Mouse (Mus musculus): Measurements from ENCODE around the gene Pex16.

Pex16 gene

DNA sequence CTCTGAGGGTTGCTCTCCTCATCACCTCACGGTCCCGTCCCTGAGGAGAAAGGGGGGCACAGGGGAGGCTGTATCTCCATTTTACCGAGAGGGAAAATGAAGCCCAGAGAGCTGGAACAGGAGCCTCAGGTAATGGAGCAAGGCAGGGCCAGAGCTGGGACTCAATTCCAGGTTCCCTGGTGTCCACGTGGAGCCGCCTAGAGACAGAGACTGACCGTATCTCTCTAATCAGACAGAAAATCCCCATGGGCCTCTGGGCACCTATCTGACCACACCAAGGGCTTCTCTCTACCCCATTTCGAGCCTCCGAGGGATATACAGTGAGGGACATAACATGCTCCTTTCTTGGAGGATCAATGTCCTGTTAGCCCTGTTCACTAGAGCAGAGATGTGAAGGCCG is 48.7 kb downstream of the Pex16 start:
- peak in 1 of 2 experiments; percentile 33 for DNase-seq

DNA sequence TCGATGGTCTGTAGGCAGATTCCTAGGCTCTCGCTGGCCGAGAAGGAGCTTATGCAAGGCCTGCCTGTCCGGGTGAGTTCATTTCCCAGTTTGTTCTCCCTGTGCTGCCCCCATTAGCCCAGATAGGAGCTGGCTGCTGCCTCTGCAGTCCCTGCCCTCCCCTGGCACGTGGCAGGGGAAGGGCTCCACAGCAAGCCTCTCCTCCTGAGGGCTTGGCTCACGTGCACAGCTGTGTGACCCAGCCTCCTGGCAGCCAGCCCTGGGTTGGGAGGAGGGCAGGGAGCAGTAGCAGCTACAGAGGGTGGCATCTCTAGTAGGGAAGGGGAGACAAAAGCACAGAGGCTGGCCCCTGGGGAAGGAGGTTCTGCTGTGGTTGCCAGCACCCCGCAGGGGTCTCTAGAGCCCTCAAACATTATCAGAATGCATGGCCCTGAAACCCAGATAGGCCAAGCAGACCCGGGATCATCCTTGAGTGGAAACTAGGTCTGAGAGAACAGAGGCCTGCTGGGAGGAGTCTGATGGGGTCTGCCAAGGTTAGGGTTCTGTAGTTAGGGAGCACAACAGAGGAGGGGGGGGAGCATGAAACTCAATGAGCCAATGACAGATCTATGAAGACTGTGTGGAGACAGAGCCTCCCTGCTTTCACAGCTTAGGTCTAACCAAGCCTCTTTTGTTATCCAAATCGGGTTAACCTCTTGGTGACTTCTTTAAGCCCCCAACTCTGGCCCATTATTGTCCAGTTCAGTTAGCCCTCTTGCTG is 49.4 kb downstream of the Pex16 start:
- DNase-seq = peak; percentile 78 to 88

DNA sequence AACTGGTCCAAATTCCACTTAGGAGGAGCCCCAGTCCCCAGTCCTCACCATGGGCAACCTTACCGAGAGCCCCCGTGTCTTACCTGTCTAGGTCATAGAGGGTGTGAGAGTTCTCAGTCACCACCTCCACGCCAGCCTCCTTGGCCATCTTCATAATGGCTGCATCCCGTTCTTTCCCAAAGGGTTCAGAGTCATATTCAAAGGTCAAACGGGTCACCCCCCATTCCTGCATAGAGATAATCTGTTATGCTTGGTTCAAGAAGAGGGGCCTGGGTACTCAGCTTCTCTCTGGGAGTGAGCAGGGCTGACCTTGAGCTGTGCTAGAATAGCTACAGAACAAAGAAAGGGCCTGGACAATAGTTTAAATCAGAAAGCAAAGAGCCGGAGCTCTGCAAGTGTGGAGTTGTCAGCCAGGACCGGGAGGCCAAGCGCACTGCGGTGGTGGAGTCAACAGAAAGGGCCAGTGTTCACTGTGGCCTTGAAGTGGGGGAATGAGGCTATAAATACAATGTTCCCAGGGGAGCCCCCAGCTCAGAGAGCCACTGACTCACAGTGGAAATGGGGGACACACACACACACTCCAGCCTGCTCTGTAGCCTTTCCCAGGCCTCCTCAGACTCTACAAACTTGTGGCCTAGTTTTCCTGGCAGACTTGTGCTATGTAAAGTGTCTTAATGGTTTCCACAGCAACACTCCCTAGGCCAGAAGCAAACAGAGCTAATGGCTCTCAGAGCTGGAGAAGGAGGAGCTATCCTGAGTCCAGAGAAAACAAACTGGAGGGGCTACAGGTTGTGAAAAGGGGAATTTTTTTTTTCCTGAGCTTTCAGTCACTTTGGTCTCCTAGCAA is 50.2 kb downstream of the Pex16 start:
- DNase-seq = peak in 1 of 2 experiments; percentile 21

DNA sequence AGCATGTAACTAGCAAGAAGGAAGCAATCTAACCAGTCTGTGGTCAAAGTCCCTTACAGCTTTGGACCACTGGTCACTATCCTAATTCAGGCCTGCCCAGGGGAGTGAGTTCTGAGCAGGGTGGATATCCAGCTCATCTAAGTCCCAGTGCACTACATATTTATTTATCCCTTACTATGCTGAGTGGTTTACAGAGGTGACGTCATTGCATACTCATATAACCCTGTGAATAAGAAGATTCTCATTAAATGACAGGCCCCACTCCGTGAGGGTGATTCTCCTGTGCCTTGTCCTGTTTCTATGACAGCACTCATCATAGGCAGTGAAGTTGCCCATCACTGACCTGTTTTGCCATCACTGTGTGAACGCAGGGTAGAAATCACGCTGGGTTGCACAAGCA is 50.9 kb downstream of the Pex16 start:
- no peak for DNase-seq

DNA sequence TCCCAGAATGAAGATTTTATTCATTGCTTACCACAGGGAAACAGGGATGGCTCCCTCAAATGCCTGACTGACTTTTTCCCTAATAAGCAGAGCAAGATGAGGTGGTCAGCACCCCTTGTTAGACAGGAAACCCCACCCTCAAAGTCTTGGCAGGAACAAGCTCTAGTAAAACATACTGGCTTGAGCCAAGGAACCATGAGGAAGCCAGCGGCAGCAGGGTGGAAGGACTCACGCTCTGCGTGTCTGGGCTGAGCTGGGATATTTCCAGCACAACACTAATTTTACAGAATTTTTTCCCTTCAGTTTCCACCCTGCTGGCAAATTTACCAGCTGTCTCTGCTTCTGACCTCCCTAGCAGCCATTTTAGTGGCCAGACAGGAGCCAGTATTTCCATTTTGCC is 52.0 kb downstream of the Pex16 start:
- peak in 1 of 2 experiments; percentile 29 for DNase-seq

DNA sequence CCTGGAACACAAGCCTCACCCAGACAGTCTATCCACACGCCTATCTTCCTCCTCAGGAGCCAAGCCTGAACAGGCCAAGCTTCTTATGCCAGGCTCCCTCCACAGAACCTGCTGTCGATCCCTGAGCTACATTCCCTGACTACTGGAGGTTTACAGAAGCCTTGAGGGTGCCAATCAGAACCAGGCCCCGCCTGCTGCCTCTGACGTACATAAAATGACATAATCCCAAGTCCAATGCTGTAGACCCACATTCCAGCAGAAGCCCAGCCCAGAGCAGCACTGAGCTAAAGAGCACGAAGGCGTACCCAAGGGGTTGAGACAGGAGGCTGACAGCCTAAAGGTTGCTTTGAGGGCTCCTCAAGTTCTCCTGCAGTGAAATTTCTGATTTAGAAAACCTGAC is 53.4 kb downstream of the Pex16 start:
- DNase-seq = peak; percentile 89 to 94

DNA sequence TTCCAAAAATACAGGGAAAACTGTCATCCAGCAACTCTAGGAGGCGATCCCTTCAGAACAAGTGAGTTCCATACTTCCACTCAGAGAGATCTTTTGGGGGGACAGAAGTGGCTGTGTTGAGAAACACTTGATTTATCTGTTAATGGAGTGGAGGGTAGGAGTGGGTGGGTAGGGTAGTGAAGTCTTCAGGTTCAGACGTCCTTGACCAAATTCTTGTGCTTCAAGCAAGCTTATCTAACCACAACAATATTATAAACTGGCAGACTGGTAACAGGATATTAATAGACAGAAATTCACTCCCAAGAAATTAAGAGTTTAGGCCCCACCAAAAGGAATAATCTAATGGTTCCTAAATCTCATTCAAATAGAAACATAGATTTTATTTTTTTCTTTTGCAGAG is 55.6 kb downstream of the Pex16 start:
- no peak for DNase-seq
